Mouse (Mus musculus): ENCODE data around the gene Lipt1.
A peak's percentile ranks its signal among the peaks of the same experiment; 100 is the strongest.

Gene Lipt1

DNA sequence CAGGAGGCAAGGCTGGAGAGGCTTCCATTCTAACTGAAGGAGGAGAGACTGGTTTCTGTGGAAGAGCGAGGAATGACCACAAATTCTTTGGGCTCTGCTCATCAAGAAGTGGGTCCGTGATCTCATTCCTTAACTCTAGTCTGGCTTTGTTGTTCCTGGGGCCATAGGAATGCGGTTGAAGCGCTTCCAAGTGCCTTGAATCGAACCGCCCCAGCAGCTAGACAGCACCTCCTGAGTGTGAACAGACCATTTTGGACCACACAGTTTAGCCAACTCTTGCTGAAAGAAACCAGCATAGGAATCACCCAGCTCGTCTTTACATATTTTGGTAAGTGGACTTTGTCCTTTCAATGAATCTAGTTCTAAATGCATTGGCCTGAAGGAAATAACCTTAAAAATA lies at the start of gene Lipt1:
Gene Lipt1, plus strand, starts transcription at position 35 of the 400 bp plus-strand sequence.
- no peak for DNase-seq (ENCODE audit: low read depth, low spot score)

DNA sequence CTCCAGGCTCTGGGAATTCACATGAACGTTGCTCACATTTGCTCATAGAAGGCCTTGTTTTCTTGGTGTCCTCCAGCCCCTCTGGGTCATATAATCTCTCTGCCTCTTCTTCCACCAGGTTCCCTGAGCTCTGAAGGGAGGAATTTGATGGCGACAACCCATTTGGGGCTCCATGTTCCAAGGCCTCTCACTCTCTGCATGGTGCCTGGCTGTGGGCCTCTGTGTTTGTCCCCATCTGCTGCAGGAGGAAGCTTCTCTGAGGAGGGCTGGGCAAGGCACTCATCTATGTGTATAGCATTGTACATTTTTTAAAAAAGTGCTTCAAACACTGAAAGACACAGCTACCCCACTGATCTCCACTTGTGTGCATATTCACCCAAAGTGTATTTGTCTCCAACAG lies 39.9 kb upstream of the Lipt1 start:
- no peak for DNase-seq (ENCODE audit: low read depth, low spot score)

DNA sequence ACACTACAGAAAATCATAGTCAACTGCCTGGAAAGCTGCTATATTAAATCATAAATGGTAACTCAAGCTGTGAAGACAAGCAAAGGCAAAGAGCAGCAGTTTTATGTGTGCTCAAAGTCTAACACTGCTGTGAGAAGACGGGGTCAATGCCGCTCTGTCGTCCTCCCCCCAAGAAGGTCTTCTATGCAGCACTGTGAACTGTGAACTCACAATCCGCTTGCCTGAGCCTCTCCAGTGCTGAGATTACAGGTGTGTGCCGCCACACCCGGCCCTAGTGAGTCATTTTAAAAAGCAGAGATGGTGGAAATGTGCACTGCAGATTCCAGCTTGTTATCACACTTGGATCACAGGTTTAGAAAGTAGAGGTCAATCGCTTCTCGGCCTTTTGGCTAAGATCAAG lies 24.7 kb upstream of the Lipt1 start:
- no peak for DNase-seq (ENCODE audit: low read depth, low spot score)

DNA sequence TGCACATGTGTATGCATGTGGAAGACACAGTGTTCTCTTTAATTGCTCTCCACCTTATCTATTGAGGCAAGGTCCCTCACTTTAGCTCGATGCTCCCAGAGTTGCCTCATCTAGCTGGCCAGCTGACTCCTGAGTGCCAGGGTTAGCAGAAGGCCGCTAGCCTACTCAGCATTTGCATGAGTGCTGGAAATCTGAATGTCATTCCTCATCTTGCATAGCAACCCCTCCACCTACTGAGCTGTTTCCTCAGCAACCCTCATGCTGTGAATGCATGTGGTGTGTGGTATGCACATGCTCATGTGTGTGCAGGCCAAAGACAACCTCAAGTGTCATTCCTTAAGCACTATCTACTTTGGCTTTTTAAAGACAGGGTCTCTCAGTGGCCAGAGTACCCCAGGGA lies 20.8 kb upstream of the Lipt1 start:
- DNase-seq (ENCODE audit: low read depth, low spot score) = no peak

DNA sequence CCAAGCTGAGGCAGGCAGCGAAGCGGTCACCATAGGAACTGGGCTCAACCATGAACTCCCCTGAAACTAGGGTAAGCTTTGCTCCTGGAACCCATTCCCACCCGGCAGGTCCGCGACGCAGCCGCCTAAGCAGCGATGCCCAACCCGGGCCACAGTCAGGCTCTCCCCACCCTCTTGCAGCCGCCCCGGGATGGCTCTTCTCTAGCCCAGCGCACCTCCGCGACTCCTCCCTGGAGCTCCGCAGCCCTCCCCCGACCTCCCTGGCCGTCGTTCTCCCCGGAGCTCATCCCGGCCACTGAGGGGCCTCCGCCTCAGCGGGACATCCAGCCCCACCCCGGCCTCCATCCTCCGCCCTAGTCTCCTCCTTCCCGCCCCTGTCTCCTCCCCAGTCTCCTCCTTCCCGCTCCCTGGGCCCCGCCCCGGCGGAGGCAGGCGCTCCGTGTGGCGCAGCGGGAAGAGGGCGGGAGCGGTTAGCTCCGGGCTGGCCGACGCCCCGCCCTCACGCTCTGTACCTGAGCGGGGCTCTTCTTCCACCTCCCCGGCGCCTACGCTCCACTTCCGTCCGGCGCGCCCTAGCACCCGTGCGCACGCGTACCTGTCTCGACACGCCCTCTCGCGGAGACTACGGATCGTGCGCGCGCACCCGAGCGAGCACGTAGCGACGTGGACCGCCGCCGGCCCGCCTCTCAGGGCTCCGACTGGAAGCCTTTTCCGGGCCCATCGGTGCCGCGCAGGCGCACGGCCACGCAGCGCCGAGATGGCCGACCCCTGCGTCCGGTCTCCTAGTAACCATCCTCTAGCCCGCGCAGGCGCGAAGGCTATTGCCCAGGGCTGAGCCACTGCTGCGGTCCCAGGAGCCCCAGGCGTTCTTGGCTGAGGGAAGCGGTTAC lies 6.8 kb upstream of the Lipt1 start:
- DNase-seq (ENCODE audit: low read depth, low spot score) = peak; percentile 97

DNA sequence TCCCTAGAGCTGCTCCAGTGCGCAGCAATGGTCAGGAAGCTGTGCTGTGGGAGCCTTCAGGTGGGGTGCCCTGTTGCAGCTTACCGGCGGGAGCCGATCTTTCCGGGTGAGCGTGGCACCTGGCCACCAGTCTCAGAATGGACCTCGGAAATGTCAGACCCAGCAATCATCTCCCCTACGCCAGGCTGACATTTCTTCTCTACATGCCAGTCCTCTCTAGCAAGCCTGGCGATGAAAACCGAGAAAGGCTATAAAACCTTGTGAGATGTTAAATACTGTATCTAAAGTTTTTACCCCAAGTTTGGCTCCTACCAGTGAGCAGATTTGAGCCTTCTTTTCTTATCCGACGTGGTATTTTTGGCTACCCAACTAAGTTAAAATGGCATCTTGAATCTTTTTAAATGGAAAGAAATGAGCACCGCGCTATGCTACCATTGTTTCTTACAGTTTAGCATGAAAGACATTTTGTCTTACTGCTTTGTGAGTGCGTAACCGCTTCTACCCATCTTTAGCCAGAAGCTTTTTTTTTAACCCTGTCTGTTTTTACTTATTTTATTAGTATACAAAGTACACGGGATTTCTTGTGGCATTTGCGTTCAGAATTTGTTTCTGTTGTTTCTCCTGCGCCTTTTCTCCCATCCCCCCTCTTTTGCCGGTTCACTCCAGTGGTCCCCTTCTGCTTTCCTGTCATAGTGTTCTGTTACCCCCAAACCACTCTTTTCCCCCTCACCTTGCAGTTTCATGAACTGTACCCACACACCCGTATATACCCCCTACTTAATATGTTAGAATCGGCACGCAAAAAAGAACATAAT lies 5.9 kb upstream of the Lipt1 start:
- peak; percentile 1 for DNase-seq (ENCODE audit: low read depth, low spot score)

DNA sequence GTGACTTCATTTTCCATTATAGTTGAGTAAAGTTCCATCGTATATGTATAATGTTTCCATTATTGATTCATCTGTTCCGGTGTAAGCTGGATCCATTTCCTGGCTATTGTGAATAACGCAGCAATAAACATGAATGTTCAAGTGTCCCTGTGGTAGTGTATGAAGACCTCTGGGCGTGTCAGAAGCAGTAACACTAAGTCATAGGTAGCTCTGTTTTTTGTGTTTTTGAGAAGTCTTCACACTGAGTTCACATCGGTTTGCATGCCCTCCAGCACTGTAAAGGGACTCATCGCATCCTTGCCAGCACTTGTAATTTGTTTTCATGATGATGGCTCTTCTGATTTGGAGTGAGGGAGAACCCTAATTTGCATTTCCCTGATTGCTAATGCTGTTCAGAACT lies 5.3 kb upstream of the Lipt1 start, which contains the start of gene Tsga10:
Gene Tsga10, minus strand, starts transcription at position 144 of the 400 bp plus-strand sequence.
- DNase-seq (ENCODE audit: low read depth, low spot score) = no peak

DNA sequence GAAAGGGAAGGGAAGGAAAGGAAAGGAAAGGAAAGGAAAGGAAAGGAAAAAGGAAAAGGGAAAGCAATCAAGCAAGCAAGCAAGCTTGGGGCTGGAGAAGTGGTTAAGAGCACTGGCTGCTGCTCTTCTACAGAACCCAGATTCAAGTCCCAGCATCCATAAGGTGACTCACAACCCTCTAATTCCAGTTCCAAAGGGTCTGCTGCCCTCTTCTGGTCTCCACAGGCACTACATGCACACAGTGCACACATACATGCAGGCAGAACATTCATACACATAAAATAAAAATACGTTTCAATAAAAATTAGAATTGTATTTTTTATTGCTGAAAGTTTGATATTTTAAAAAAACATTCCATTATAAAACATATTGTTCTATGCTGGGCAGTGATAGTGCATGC lies 4.5 kb upstream of the Lipt1 start:
- DNase-seq (ENCODE audit: low read depth, low spot score) = peak; percentile 46

DNA sequence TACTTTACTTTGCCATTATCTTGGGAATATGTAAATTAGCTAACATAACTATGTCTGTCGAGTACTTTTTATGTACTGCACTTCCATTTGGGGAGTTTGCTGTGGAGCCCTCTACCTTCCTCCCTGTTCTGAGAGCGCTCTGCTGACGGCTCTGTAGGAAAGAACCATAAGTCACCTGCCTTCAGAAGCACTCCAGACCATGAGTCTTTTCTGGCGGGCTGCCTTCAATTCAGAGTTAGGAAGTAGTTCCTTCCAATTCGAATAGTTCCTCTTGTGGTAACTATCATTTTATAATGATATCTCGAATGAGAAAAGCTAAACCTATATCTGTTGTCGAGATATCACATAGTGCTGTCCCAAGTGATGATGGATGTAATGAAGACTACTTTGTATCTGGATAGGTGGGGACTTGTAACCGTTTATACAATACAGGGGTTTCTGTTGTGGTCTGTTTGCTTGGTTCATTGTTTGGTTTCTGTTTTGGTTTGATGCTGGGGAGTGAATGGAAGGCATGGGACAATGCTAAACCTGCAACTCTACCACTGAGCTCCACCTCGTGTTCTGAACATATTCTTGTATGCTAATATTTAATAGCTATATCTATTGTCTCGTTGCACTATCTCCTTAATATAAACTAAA lies 3.7 kb upstream of the Lipt1 start:
- no peak for DNase-seq (ENCODE audit: low read depth, low spot score)

DNA sequence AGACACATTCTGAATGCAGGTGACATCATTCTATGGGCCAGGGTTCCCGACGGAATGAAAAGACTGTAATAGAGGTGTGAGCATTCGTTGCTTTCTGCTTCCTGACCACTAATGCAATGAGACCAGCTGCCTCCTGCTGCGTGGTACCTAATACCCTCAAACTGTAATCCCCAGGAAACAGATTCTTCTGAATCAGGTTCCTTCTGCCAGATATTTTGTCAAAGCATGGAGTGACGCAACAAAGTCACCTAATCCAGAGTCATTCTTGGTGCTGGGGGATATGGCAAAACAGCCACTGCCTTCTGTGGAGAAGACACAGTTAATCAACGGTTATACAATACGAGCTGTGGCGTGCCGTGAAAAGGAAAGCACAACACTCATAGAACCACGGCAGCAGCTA lies 2.9 kb upstream of the Lipt1 start:
- DNase-seq (ENCODE audit: low read depth, low spot score) = no peak

DNA sequence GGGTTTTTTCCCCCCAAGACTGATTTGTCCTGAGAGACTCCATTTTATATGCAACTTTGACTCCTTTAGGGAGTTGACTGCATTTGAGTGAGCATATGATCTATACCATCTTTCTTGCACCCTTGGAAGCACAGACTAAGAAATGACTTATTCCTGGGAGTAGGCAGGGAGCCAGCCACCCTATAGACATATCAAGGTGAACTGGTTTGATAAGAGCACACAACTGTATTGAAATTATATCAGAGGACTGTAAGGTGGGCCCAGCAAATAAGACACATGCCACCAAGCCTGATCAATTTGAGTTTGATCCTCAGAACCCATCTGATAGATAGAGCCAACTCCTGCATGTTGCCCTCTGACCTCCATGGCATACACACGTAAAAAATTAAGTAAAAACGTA lies 2.2 kb upstream of the Lipt1 start:
- no peak for DNase-seq (ENCODE audit: low read depth, low spot score)

DNA sequence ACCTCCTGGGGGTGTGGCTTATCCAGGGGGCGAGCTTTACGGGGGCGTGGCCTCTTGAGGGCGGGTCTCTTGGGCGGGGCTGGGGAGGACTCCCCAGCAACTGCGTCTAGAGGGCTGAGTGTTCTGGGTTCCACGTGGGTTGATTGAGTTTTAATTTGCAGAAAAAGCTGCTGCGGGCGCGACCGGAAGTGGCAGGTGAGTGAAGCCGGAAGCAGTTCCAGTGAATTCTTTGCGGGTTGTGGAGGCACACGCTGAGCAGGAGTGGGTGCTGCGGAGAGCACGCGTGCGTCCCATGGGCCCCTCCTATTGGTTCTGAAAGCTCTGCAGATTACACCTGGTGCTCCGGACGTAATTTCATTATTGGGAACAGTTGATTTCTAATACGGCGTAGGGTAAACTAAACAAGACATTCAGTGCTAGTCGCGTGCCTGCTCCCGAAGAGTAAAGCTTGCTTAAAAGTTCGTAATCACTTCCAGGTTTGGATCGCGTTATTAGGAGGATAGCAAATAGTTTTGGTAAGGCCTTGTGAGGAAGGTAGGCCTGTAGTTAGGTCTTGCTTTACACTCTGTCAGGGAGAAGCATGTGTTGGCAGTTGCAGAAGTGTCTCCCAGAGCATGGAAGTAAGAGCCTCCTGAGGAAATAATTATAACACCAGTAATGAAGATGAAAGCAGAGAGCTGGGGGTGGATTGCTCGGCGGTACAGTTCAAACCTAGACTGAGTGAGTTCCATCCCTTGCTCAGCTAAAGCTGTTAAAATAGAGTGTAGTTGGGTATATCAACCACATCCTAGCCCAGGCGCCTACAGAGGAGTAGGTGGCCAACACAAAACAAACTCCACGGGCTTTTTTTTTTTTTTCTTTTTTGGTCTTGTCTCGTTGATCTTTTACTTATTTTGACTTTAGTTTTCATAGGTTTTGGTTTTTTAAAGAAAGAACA lies 861 bp downstream of the Lipt1 start:
- peak; percentile 76 for DNase-seq (ENCODE audit: low read depth, low spot score)

DNA sequence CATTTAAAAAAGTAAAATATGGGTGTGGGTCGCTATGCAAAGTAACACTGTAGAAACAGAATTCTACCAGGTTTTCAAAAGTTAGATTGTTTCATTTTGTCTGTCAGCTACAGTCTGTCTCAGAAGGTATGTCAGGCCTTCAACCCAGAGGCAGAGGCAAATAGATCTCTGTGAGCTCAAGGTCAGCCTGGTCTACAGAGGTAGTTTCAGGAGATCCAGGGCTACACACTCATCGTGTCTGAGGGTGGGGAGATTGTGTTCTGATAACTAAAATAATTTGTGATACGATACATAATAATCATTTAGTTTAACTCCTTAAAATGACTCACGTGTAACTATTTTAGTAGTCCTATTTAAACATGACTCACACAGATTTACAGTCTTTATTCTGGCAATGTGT lies 1.6 kb downstream of the Lipt1 start:
- DNase-seq (ENCODE audit: low read depth, low spot score) = no peak

DNA sequence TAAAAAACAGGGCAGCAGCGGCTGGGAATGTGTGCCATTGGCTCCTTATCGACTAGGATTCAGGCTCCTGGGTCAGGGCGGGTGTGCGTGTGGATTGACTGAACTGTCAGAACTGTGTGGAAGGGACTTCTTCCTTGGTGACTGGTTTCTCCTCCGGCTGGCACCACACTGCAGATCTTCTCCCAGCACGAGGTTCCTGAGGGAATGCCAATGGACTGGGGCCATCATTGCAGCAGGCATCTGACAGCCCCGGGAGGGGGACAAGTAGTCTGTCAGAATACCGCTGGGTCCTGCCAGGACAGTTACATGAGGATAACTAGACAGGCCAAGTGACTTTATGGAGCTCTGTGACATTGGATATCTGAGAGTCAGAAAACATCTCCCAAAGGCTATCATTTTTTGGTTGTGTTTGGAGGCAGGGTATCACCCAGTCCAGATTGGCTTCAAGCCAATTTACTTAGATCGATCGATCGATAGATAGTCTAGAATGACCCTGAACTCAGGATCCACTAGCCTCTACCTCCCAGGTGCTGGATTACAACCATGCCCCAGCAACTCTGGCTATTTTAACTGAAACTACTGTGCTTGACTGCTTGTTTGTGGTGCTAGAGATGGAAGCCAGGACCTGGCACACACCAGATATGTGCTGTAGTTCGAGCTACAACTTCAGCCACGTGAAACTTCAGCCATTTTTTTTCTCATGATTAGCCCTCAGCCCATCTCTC lies 6.4 kb downstream of the Lipt1 start:
- DNase-seq (ENCODE audit: low read depth, low spot score) = no peak

DNA sequence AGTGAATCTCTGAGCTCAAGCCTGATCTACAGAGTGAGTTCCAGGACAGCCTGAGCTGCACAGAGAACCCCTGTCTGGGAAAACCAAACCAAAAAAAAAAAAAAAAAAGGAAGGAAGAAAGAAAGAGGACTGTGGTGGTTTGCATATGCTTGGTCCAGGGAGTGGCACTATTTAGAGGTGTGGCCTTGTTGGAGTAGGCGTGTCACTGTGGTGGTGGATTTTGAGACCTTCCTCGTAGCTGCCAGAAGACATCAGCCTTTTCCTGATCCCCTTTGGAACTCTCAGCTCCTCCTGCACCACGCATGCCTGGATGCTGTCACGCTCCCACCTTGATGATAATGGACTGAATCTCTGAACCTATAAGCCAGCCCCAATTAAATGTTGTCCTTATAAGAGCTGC lies 11.9 kb downstream of the Lipt1 start:
- DNase-seq (ENCODE audit: low read depth, low spot score) = no peak

DNA sequence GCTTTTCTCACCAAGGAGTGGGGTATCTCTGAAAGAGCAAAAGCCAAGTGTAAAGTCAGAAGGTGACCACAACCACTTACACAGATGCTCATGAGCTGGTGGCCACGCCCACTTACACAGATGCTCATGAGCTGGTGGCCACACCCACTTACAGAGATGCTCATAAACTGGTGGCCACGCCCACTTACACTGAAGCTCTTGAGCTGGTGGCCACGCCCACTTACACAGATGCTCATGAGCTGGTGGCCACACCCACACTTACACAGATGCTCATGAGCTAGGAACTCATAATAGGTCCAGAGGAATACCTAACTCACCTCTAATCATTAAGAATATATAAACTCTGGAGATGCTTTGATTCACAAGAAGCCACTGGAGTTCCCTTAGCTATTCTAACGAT lies 12.9 kb downstream of the Lipt1 start:
- no peak for DNase-seq (ENCODE audit: low read depth, low spot score)

DNA sequence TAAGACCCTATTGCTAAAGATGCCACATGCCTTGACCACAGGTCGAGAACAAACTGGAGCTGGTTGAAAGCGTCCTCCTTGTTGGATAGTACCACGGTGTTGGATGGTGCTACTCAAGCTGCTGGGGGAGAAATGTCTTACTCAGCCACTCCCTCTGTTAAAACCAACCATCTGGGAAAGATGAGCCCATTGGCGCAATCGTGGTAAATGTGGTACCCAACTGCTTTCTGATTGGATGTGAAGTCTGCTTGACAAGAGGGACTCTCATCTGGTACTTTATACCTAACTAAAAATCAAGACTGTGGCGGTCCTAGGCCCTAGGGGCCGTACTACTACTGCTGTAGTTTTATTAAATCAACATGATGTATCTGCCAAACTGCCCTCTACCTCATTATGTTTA lies 17.7 kb downstream of the Lipt1 start:
- no peak for DNase-seq (ENCODE audit: low read depth, low spot score)

DNA sequence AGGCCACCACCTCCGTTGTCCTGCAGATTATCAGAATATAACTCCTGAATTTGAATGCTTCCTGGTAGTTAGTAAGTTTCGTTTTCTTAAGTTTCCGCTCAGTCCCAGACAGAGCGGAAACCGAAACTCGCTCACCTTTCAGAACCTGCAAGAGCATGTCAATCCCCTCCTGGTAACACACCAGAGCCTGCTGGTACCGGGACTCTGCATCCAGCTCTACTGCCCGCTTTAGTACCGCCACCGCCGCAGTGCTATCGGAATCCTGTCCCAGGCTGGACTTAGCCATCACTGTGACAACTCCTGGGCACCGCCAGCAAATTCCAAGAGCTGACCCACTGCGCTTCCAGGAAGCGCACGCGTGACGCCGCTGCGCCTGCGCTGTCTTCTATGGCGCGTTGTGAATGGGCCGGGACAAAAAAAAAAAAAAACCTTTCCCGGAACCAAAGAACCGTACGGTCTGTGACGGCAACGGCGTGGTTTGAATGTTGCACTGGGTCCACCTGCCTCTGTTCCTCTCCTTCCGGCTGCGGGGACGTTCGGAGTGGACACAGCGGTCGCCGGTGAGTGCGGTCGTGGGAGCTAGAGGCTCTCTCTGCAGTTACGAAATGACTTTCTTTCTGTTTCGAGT lies 18.6 kb downstream of the Lipt1 start, which contains the start of the genes Mitd1 and Mrpl30:
Gene Mitd1, minus strand, starts transcription at position 387 of the 628 bp plus-strand sequence.
Gene Mrpl30, plus strand, starts transcription at position 453 of the 628 bp plus-strand sequence.
- DNase-seq (ENCODE audit: low read depth, low spot score) = peak; percentile 96

DNA sequence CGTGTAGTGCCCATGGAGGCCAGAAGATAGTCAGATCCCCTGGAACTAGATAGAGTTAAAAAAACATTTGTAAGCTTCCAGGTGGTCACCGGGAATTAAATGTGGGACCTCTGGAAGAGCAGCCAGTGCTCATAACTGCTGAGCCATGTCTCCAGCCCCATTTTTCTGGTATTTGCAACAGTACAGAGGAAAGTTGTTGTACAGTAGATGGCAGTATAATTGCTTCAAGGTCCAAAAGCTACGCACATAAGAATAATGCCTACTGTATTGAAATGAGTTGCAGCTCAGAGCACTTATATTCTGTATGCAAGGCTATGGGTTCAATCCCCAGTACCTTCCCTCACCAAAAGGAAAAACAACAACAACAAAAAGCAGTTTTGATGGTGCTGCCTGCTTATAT lies 19.9 kb downstream of the Lipt1 start:
- no peak for DNase-seq (ENCODE audit: low read depth, low spot score)

DNA sequence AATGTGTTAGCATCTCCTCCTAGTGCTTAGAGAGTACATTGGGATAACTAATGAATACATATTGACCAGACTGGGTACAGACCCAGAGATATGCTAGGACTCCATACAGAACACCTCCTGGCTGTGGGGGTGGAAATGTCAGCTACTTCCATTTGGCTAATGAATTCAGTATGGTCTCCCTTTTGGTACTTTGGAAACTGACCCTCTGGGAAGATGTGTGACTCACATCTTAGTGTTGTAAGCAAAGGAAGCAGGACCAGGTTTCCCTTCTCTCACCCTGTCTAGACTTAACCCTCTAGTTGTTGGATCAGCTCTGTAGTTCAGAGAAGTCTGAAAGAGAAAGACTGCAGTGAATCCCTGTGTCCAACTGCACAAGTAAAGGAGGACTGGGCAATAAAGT lies 23.1 kb downstream of the Lipt1 start:
- DNase-seq (ENCODE audit: low read depth, low spot score) = no peak
